Mouse (Mus musculus) layer of hippocampus, postnatal 36 days (tissue): ENCODE data around the gene Oxsr1. TPM values are rescaled to one million over a fixed set of nuclear protein-coding genes. Genes with fewer than 3 reads are reported as not detected.
"Not testable (repeated sequence)": the region's sequence is repeated elsewhere in the genome, so short reads cannot be mapped to it uniquely, and the experiment has no call there.

Experiments used
- DNase-seq, 2 experiments: peaks; one replicate each; pipeline ENCODE4 v3.0.0; 2022
- total RNA-seq, 2 experiments: library from RNA; stranded (reverse); gene quantifications; 2 replicates each; pipeline ENCODE4 v1.2.3; 2021

Oxsr1 gene
- total RNA-seq = 10 to 100 TPM; 28.2 to 31.1 TPM

DNA sequence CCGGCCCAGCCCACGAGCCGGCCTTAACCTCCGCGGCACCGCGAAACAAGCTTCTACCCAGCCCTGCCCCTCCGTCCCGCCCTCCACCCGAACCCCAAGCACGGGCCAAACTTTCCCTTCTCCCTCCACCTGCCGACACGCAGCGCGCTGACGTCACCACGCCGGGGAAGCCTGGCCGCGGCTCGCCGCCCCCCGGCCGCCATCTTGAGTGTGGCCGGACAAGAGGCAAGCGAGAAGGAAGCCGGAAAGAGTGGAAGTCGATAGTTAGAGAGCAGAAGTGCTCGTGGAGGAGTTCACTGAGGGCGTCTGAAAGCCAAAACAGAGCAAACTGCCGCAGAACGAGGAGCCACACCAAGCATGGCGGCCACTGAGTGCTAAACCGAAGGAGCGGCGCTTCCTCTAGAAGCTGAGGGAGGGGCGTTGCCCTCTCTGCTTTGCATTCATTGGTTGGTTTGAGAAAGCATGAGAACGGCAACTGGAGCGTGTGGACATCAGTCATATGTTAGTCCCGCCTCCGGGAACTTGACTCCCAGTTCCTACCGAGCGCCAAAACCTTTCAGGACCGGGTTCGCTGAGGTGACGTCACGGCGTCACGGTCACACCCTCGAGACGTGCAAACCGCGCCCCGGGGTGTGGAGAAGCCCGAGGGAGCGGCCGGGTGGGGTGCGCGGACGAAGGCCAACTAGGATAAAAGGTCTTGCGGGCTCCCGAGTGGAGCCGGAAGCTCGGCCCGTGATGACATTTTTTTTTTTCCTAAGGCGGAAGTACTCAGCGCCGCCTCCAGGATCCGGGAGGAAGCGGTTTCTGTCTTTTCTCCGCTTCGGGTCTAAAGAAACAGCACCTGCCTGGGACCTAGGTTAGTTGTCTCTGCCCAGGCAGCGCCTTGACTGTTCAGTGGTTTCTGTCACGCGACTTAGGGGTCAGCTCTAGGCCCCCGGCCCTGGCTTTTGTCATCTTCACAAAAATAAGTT lies at the start of gene Oxsr1:
TSS of gene Oxsr1 (minus strand) at position 139 of the 971 bp plus-strand sequence.
- DNase-seq = peak; percentile 99

DNA sequence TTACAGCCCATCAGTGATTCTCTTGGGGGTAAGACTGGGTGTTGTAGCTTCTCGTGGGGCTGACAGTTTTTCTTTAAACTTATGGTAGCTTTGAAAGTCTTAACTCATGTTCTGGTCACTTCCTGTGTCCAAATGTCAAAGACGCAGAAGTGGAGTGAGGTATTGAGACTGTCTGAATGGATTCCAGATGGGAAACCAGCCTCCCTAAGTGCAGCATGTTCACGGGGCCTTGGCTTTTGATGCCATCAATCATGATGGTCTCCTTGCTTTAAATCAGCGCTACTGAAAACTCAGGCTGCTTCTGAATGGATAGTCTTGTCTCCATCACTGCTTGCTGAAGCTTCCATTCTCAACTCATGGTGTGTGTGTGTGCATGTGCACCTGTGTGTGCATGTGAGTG lies 49.0 kb upstream of the Oxsr1 start:
- no peak for DNase-seq

DNA sequence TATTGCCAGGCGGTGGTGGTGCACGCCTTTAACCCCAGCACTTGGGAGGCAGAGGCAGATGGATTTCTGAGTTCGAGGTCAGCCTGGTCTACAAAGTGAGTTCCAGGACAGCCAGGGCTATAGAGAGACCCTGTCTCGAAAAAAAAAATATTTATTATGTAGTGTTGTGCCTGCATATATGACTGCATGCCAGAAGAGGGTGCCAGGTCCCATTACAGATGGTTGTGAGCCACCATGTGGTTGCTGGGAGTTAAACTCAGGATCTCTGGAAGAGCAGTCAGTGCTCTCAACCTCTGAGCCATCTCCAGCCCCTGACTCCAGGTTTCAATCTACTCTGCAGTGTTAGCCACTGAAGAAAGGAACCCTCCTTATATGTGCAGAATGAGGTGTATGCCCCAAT lies 48.5 kb upstream of the Oxsr1 start:
- not testable (repeated sequence) for DNase-seq

DNA sequence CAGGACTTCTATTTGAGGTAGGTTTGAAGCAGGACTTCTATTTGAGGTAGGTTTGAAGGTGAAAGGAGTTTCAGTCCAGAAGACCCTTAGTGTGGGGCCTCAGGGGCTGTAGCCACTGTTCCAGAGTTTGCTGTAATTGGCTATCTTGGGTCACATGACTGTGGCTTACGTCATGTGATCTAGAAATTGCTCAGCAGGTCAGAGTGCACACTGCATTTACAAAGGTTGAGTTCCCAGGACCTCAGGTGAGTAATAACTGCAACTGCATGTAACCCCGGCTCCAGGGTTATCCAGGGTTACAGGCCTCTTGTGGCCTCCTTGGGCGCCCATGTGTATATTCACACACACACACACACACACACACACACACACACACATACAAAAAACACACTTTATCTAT lies 46.1 kb upstream of the Oxsr1 start:
- no peak for DNase-seq

DNA sequence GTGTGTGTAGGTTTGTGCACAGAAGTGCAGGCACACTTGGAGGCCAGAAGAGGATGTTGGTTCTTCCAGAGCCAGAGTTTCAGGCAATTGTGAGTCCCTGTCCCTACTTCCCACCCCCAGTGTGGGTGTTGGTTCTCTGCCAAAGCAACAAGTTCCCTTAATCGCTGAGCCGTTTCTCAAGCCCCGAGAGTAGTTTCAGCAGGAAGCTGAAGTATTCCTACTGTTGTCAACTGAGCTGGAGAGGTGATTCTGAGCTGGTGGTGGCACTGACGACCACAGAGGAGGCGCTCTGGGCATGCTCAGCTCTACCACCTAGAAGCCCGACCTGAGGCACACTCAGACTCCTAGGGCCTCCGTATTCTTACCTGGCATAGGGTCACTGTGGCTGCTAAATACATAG lies 43.1 kb upstream of the Oxsr1 start, which contains the start of gene Slc22a14:
TSS of gene Slc22a14 (minus strand) at position 270 of the 400 bp plus-strand sequence.
- DNase-seq = no peak

DNA sequence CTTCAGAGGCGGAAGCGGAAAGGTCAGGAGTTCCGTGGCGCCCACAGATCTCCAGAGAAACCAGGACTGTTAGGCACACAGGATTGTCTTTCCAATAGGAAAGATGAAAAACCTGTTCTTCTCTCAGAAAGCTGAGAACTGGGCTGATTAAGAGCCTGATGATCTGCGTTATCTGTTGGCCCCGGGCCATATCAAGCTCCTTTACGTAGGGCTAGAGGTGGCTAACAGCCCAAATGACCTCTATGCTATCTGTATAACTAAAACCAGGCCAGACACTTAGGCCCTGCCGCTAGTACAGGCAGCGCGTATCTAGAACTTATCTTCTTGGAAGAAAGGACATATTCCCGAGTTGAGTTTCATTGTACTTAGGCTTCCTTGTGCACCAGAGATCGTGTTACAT lies 41.0 kb upstream of the Oxsr1 start:
- no peak for DNase-seq

DNA sequence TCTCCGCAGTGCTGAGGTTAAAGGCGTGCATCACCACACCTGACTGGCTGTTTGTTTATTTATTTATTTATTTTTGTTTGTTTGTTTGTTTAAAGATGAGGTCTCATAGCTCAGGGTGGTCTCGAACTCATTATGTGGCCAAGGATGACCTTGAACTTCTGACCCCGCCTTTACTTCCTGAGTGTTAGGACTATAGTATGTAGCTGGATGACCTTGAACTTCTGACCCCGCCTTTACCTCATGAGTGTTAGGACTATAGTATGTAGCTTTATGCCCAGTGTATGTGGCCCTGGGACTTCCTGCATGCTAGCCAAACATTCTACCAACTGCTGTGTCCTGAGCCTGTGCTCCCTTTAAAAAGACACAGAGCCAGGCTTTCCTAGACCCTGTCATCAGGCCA lies 39.2 kb upstream of the Oxsr1 start:
- DNase-seq = no peak

DNA sequence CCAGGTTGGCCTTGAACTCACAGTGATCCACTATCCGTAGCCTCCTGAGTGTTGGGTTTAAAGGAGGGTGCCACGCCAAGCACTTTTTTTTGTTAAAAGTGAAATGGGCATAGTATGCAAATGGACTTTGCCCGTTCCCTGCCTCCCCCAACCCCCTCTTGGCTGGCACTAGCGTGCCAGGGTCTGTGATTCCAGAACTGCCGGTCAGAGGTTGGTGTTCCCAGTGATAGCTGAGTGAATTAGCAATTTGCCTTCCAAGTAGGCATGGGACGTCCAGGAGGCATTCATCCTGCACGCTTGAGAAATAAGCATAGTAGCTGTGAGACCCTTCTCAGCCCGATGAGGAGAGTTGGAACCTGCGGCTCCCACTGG lies 35.8 kb upstream of the Oxsr1 start:
- DNase-seq = no peak

DNA sequence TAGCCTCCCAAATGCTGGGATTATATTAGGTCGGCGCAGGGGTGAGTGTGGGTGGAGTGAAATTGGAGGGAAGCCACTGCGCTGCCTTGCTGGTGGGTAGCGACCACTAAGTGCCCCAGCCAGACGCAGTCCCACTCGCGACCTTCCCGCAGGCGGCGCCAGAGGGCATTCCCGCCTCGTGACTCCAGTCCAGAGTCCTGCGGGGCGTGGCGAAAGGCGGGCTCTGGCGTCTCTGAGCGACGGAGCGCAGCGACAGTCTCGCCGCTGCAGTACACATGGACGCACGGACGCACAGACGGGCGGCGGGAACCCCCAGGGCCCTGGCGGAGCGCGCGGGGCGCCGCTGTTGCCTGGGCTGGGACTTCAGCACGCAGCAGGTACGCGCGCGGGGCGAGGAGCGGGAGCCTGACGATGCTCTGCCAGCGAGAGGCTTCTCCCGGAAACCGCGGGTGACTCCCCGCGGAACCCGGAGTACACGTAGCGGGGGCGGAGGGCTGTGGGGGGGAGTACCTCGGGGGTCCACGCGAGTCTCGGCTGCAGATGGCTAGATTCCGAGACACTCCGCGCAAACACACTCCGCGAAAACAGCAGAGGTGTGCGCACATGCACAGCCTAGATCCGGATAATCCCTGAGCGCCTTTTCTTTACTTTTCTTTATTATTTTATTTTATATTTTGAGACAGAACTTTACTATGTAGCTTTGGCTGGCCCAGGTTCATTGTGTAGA lies 35.3 kb upstream of the Oxsr1 start, which contains the start of gene Xylb:
TSS of gene Xylb (plus strand) at position 51 of the 727 bp plus-strand sequence.
- DNase-seq = peak; percentile 83 to 84

DNA sequence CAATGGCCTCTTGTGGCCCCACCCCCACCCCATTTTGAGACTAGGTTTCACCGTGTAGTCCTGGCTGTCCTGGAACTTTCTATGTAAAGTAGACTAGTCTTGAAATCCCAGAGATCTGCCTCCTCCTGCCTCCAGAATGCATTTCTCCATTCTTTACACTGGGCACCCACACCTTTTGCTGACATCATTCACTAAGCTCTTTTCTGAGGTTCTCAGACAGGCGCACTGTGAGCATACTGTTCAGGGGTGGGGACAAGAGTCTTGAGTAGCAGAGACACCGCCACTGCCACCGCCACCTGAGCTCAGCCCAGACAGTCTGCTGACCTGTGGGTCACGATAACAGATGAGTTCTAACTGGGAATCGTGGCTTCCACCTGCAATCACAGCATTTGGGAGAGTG lies 33.7 kb upstream of the Oxsr1 start:
- no peak for DNase-seq

DNA sequence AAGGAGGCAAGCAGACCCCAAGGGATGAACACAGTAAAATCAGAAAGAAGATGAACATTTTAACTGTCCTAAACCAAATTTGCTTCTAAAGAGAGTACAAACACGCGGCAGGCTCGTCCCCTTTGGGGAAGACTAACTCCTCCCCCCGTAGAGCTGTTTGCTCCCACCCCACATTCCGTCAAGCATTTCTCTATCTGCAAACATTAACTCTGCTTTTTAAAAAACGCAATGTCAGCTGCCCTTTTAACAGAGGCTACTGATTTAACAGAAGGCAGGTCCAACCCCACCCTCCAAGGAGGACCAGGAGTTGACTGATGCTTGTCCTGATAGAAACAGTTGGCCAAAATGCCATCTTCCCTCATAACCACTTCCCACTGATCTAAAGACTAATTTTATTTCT lies 31.7 kb upstream of the Oxsr1 start:
- no peak for DNase-seq

DNA sequence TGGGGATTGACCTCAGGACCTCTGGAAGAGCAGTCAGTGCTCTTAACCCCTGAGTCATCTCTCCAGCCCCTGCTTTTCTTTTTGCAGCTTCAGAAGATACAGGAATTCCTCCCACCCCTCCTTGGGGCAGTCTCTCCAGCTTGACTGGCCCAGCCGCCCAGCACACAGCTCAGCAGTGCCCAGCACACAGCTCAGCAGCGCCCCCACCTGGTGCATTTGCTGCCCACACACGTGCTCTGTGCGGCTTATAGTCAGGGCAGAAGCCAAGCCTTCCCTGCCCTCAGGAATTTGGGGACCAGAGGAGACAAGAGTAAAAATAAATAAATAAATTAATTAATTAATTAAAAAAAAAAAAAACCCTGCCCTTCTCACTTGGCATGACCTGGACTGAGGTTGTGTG lies 29.8 kb upstream of the Oxsr1 start:
- DNase-seq = peak; percentile 39 to 53

DNA sequence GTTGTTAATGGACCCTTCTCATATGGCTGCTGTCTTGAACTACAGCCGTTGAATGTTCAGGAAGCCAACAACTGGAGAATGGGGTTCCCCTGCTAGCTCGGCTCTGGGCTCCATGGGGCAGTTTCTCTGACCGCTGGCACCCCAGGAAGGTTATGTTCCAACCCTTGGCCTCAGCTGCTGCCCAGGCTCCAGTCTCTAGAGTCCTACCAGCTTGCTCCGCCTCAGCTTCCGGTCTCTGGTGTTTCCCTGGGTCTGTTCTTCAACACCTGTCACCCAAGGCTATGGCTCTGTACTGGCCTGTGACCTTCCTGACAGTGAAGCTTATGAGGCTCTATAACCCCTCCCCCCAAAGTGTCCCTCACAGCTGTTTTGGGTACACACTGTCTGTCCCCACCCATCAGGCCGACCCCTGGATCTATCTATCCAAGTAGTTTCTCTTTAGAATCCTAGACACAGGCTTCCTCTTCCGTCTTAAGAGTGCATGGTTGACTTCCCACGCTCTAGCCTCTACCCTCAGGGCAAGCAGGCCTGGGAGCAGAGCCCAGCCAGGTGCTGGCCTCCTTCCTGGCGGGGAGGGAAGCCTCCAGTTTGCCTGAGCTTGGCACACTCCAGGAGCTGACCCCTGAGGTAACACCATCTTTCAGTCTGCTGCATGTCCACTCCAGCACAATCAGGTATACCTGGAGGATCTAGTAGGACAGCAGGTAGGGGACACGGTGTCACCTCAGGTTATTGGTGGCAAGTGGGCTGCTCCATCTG lies 28.9 kb upstream of the Oxsr1 start:
- DNase-seq = no peak

DNA sequence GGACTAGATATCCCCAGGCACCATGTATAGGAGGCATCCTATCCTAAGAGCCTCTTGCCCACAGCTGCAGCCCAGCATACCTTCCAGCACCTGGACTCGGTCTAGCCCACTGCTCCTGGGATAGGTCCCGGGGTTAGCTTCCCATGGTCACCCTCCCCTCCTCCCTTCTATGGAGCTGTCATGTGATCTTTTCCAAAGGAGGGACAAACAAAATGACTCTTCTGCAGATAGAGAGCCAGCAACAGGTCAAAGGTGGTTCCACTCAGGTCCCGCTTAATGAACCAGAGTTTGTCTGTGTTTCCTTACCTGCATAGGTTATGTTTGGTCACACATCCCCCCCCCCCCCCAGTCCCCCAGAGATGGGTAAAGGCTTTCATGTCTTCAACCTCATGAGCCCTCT lies 28.3 kb upstream of the Oxsr1 start:
- DNase-seq = no peak

DNA sequence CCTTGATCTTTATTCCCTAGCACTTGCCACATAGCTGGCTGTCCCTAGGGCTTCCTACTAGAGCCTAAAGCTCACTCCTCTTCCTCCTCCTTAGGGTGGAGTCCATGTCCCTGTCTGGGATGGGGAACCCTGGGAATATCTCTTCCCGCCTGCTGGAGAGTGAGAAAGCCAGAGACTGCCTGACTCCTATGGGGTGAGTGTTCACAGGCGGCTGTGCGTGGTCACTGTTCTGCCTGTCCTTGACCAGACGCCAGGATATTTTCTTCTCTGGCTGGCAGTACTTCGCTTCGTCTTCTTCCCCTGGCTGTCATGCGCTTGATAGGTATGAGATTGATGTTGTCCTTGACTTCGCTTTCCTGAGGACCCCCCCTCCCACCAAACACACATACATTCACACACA lies 24.1 kb upstream of the Oxsr1 start:
- DNase-seq = no peak

DNA sequence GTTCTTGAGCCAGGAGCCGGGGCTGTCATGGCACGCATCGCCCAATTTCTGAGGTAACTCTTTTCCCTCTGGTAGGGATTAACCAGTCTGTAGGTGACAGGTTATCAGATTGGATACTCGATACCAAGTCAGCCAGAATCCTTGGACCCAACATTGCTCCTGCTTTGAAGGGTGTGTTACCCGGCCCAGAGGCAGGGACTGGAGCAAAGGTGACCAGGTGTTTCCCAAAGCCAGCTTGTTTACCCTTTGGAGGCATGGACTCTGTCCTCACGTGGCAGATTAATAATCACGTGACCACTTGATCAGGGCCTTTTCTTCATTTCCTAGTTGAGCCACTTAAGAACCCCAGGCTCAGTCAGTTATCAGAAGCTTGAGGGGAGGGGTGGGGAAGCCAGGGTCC lies 20.5 kb upstream of the Oxsr1 start:
- no peak for DNase-seq

DNA sequence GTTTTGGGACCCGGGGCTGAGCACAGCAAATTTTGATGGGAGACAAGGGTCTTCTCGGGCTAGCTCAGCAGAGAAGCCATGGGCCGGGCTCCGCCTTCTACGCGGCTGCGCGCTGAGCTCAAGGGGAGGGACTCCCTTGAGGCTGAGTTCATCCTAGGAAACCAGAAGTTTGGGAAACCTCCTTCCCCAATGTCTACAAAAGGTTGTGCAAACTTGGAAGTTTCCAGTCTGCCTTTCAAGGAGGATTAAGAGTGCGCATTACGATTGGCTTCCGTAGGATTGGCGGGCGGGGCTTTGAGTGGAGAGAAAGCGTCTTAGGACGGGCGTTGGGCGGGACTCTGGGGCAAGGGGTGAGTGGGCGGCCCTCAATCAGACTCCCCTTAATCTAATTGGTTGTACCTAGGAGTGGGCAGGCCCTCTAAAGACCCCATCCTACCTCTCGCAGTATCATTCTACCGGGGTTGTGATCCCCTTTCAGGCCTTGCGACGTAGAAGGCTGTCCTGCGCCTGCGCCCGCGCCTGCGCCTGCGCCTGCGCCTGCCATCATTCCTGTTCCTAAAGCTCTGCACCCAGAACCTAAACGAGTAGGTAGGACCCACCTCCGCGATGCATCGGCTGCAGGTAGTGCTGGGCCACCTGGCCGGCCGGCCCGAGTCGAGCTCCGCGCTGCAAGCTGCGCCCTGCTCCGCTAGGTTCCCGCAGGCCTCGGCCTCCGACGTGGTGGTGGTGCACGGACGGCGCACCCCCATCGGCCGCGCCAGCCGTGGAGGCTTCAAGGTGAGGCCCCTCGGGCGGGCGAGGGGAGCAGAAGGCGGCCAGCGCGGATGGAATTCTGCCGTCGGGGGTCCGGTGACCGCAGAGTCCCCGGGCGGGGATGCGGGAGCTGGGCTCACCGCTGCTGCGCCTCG lies 18.9 kb upstream of the Oxsr1 start, which contains the start of gene Myd88:
TSS of gene Myd88 (minus strand) at position 503 of the 908 bp plus-strand sequence.
- peak; percentile 93 to 94 for DNase-seq

DNA sequence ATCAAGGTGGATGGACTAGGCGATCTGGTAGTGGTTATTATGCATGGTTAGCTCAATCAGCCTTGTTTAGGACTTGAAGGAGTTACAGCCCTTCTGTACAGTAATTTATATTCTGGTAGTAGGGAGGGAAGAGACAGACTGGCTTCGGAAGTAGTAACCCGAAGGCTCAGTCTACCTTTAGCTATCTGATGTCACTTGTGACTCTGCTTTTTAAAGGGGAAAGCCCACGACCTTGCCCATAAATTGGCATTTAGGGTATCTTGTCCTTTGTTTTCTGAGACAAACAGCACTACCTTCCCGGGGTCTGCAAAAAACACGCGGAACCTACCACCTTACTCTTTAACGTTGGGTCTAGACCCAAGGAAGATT lies 18.0 kb upstream of the Oxsr1 start:
- DNase-seq = no peak

DNA sequence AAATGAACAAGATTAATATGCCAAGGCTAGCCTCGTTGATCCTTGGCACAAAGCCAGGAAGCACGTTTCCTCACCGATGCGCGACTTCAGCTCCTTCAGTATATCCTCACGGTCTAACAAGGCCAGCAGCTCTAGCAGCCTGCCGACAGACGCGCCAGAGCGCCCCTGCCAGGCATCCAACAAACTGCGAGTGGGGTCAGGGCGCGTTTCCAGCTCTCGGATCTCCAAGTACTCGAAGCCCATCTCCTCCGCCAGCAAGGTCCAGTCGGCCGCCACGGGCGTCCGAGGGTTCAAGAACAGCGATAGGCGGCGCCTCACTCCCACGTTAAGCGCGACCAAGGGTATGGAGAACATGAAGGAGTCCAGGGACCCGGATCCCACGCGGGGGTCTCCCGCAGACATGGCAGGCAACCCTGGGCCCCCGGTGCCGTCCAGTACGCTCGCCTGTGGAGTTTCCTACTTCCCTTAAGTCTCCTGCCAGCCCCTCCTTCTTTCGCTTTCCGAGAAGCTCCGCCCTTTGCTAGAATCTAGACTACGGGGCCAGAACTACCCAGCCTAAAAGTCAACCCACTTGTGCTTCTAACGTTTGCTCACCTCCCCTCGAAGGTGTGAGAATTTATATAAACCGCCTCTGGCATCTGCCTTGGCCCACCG lies 17.5 kb upstream of the Oxsr1 start, which contains the start of gene Acaa1a:
TSS of gene Acaa1a (plus strand) at position 119 of the 654 bp plus-strand sequence.
- DNase-seq = peak; percentile 42 to 56

DNA sequence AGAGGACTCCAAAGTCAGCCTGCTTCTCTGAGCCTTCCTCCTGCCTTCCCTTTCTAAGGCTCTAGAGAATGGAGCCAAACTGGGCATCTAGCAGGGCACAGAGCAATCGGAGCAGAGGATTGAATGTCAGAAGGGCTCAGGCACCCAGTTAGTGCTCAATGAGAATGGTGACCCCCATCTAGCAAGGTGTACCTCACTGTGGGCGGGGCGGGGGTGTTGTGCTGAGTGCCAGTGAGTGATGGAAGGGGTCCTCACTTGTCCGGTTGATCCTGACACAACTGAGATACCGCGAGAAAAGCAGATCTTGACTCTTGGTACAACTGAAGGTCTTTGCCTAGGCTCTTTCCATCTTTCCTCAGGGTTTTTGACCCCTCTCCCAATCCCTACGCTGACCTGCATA lies 16.9 kb upstream of the Oxsr1 start:
- DNase-seq = no peak

DNA sequence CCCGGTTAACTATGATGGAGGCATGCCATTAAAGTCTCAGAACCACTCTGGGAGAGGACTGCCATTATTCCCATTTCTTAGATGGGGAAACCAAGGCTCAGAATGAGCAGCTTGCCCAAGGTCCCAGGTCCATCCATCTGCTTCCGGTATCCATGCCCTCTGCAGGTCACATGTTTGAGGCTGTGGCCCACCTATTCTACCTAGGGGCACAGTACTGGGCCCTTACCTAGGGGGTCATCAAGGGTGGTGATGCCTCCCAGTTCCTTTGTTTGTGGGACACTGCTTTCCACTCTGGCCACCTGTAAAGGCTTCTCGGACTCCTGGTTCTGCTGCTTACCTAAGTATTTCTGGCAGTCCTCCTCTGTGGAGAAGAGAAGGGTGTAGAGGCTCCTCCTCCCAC lies 16.1 kb upstream of the Oxsr1 start:
- no peak for DNase-seq
